Mouse (Mus musculus) lung, postnatal 0 days (tissue): ENCODE results near the gene Kif28.

ENCODE experiments used
- CTCF ChIP-seq: IDR thresholded peaks from 2 replicates; pipeline ENCODE4 v1.5.1; 2016; ENCODE audit warnings: antibody characterized with exemption, mild to moderate bottlenecking
- EP300 ChIP-seq: IDR thresholded peaks from 2 replicates; pipeline ENCODE4 v1.6.1; 2016; ENCODE audit warnings: antibody characterized with exemption, mild to moderate bottlenecking, control low read depth

GRCm38 (mm10) chr1:179734500-179735474 lies 10.3 kb downstream of the Kif28 start:
- TF ChIP-seq CTCF: peak; percentile 83
- TF ChIP-seq EP300: no peak
